Mouse (Mus musculus) adrenal gland, postnatal 4 days (tissue): ENCODE results near the gene Btbd17. TPM values are rescaled to one million over a fixed set of nuclear protein-coding genes. Genes with fewer than 3 reads are reported as not detected.
A peak's percentile ranks its signal among the peaks of the same experiment; 100 is the strongest.

Experiments used
- DNase-seq, 2 experiments: peaks; one replicate each; pipeline ENCODE4 v3.0.0; 2021 to 2022; ENCODE audit warnings: low spot score in 2 of 2, mixed read lengths in 2 of 2
- total RNA-seq, 2 experiments: library from RNA; stranded (reverse); gene quantifications; 2 replicates each; pipeline ENCODE4 v1.2.3; 2021

Gene Btbd17
- total RNA-seq, 2 experiments from 2014 or later, result 0.50 to 0.59 TPM

- DNase-seq, result no peak
Observed at GRCm38 (mm10) chr11:114803990-114804389, 8.2 kb upstream of the Btbd17 start.

DNA sequence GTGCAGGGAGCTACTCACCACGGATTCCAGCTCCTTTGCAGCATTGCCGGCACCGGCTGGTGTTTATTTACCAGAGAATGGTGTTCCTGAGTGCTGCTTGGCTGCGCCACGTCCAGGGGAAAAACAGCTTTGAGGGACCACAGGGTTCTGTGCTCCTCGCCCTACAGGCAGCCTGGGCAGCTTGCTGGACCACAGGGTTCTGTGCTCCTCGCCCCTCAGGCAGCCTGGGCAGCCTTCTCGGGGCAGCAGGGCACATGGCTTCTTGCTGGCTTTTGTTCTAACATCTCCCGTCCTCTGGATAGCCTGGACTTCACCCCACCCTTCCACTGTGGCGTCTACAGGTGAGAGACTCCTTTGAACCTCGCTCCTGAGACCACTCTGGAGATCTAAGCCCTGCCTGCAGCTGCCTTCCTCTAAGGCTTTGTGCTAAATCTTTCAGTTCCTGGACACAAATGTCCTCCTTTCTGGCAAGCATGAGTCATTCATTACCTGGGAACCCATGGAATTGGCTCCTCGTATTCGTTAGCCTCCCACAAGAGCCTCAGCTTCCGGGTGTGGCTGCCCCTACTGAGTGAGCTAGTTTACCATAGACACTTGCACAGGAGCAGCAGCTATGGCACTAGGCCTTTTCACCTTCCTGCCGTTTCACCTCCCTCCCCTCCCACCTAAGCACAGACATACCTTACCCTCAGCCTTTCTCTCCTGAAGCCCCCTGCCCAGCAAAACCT is 7.0 kb upstream of the Btbd17 start:
- no peak for DNase-seq

DNA sequence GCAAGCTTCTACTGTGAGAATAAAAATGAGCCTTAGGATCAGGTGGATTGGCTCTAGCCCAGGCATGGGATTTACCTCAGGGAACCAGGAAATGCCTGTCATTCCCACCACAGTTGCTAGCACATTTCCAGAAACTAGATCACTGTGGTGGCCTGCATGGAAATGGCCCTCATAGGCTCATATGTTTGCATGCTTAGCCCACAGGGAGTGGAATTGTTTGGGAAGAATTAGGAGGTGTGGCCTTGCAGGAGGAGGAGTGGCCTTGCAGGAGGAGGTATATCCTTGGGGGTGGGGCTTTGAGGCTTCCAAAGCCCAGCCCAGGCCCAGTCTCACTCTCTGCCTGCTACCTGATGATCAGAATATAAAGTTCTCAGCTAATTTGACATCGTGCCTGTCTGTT is 6.2 kb upstream of the Btbd17 start:
- DNase-seq, result no peak

DNA sequence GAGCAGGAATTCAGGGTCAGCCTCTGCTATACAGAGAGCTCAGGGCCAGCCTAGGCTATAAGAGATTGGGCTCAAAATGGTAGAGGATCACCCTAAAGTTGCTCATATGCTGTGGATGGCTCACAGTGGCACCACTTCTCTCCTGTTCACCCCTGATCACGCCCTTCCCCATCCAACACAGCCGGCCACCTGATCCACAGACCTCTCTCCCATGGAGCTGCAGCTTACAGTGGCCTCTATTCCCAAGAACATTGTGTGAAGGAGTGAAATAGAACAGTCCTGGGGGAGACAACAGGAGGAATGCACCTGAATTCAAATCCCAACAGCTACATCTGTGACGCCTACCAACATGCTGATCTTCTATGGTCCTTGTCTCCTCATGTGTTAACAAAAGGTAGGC is 2.9 kb upstream of the Btbd17 start, which contains the start of gene Gpr142:
Gpr142 (plus strand) TSS at position 301 of the 400 bp plus-strand sequence.
- DNase-seq, result no peak

- no peak for DNase-seq
Observed at GRCm38 (mm10) chr11:114797981-114798380, 2.2 kb upstream of the Btbd17 start.

DNA sequence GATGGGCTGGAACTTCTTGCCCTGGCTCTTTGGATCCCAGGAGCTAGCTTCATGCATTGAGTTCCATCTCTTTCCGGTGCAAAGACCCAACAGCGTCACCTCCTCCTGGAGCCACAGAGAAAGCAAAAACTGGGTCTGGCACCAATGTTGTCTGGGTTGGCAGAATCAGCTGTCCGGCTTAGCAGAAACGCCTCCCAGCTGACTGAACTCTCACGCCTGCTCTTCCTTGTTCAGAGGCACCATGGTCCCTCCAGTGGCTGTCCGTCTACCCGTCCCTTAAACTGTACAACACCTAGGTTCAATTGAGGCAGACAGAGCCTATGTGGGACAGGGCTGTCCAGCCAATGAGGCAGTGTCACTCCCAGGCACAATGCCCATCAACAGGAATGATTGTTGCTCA is 1.4 kb upstream of the Btbd17 start:
- no peak for DNase-seq

DNA sequence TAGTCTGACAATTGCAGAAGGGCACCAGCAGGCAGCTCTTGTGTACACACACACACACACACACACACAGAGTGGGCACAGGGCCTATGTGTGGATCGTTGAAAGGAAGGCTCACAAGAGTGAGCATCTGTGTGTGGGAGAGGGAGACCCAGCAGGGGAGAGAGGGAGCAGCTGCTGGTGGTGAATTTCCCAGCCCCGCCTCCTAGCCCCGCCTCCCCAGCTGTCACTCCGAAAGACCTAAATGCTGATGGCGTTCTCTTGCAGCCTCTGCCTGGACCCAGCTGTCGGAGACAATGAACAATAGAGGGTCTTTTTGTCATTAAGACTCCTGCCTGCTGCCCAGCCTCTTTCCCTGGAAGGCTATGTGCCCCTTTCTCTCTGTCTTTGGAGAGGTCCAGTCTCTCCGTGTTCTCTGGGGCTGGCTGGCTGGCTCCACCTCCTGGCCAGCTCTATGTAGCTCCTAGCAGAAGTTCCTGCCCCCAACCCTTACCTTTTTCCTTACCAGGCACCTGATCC is 456 bp downstream of the Btbd17 start:
- DNase-seq, result no peak

DNA sequence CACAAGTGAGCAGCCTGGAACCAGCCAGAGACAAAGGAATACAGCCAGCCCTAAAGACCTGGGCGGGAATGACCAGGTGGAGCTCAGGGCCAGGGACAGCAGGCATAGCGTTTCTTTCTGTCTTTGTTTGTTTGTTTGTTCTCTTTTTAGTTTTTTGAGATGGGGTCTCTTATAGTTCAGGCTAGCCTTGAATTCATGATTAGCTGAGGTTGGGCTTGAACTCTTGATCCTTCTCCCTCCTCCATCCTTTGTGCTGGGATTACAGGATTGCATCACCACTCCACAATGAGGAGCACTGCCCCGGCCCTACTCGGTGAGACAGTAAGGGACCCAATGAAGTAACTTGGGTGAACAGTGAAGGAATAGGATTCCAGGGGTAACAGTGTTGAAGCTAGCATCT is 1.1 kb downstream of the Btbd17 start:
- no peak for DNase-seq

- DNase-seq, result no peak
Observed at GRCm38 (mm10) chr11:114793868-114794545, 1.7 kb downstream of the Btbd17 start.

GRCm38 (mm10) chr11:114792931-114793494 is 2.7 kb downstream of the Btbd17 start:
- no peak for DNase-seq

- DNase-seq, result no peak
Observed at GRCm38 (mm10) chr11:114791891-114792411, 3.8 kb downstream of the Btbd17 start.

DNA sequence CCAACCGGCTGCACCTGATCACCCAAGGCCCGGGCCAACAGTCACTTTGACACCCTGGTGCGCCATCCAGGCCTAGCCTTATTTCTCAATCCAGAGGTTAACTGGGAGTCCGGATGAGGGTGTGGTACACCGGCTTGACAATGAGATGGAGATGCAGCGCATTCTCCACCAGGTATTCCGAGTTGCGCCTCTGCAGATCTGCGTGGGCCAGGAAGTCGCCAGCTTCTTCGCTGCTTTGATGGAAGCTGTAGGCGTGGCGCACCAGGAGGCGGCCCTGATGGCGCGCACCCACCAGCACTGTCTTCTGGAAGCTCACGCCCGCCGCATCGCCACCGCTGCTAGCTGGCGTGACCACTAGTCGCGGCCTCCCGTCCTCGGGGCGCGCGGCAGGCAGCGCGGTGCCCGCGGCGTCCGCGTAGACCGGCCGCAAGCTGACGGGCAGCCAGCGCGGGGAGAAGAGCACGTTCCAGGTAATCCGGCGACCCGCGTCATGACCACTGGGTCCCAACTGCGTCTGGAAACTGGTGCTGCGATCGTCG is 4.3 kb downstream of the Btbd17 start:
- DNase-seq, result no peak

GRCm38 (mm10) chr11:114790841-114791240 is 4.9 kb downstream of the Btbd17 start:
- no peak for DNase-seq

DNA sequence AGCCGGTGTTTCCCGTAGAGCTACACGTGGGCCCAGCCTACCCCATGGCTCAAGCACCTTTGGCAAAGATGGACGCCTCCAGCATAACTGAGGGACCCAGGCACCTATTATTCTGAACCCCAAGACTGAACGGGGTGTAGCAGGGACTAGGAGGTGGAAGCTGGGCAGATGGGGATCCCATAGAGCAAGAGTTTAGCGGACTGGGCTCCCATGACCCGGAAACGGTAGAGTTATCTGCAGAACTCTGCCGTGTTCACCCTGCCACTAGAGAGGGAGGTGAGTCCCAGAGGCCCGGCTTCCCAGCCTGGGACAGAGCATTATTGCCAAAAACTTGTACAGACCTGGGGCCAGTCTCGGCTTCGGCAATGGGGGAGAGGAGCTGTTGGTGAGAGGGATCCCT is 5.6 kb downstream of the Btbd17 start:
- DNase-seq, result no peak

DNA sequence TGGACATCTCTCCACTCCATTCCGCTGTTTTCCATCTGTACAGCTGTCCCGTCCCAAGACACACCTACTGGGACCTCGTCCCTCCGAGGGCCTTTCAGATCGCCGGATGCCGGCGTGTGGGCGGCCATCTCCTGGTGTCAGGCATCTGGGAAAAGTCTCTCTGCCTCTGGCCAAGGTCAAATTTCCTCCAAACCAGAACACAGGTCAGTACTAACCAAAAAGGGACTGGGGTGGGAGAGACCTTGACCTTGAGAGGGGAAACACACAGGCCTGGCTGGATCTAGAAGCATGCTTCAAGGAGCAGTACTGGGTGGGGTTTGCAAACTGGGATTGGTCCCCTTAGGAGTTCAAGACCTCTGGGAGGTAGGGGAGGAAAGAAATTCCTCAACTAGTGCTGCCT is 6.0 kb downstream of the Btbd17 start:
- DNase-seq, result no peak

GRCm38 (mm10) chr11:114789061-114789714 is 6.6 kb downstream of the Btbd17 start:
- peak; percentile 60 to 64 for DNase-seq

DNA sequence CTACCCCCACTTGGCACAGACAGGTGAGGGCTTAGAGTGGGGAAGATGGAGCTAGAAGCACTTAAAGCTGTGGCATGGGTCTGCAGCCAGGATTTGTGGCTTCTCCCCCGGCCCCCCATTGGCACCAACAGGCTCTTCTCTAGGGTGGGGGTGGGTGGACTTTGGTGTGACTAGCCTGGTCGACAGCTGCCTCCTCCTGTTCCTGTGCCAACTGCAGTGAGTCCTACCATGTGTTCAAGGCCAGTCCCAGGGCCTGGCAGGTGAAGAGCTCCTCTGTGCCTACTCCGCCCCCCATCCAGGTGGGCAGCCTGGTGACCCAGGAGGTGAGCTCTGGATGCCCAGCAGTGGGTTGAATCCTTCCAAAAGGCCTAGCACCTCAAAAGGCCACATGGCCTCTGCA is 8.1 kb downstream of the Btbd17 start:
- no peak for DNase-seq

GRCm38 (mm10) chr11:114786326-114786725 is 9.4 kb downstream of the Btbd17 start:
- DNase-seq, result no peak

DNA sequence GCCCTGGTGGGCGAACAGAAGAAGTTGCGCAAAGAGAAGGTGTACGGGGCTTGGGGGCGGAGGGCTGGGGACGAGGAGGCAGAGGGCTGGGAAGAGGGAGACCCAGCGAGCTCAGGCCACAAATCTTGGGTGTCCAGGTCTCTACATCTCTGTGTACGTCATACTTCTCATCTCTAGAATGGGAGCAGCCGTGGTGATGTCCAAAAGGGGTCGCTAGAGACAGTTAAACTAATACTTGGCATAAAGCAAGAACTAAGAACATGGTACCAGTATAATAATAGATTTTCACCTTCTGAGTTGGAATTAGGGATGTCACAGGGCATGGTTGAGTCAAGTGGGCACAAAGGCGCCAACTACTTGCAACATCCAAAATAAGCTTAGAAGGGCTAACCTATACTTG is 9.9 kb downstream of the Btbd17 start:
- no peak for DNase-seq

GRCm38 (mm10) chr11:114780076-114780475 is 15.7 kb downstream of the Btbd17 start:
- DNase-seq, result no peak

DNA sequence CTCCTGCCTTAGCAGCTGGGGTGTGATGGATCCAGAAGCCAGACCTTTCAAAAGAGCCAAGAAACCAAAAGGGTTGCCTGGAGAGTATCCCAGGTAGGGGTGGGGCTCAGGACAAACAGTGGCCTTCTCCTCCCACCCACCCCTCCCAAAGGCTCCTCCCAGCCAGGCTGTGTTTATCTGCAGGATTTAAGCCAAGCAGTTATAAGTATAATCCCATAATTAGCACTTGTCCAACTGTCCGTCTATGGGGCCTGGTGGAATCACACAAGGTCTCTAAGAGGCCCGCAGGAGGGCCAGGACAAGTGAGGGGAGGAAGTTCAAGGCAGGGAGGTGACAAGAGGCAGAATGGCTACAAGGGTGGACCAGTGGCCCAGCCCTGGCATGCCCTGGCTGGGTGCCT is 23.8 kb downstream of the Btbd17 start:
- DNase-seq, result no peak
